Mouse (Mus musculus): ENCODE measurements around the gene Spata3.

DNA sequence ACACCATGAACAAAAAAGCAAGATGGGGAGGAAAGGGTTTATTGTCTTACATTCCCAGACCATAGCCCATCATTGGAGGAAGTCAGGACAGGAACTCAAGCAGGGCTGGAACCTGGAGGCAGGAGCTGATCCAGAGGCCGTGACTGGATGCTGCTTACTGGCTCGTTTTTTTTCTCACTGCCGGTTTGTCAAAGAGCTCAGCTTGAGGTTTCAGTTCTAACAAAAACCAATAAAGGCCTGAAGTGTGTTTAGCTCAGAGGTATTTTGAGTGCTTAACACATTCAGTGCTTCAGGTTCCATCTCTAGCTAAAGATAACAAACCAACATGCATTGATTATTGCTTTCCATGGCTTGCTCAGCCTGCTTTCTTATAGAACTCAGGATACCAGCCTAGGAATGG, 44.3 kb upstream of the Spata3 start:
- TF ChIP-seq CTCF (IDR thresholded peaks at IDR 0.05) = no peak
- no peak for TF ChIP-seq EP300 (IDR thresholded peaks at IDR 0.05; ENCODE audit: insufficient read depth, low read depth, low read length)

Data from heart, adult 2 months (tissue).